Mouse (Mus musculus) G1E (cell line): ENCODE data around the gene Vps50.
A peak's percentile ranks its signal among the peaks of the same experiment; 100 is the strongest.

Experiments
- CTCF ChIP-seq: IDR thresholded peaks from 2 replicates; pipeline ENCODE4 v1.5.1; 2012; ENCODE audit warnings: low read depth, low read length, inconsistent platforms, mixed read lengths
- GATA1 ChIP-seq: IDR thresholded peaks from 2 replicates; pipeline ENCODE4 v1.6.1; 2012; ENCODE audit warnings: borderline replicate concordance, low read length, inconsistent platforms, mixed read lengths
- GATA2 ChIP-seq: IDR thresholded peaks from 2 replicates; pipeline ENCODE4 v1.6.1; 2012; ENCODE audit warnings: low read depth, low read length, inconsistent platforms, borderline replicate concordance
- POLR2AphosphoS5 ChIP-seq: IDR thresholded peaks from 2 replicates; pipeline ENCODE4 v1.6.1; 2012; ENCODE audit warnings: low read depth, low read length, inconsistent platforms; ENCODE audit not compliant: insufficient replicate concordance
- TAL1 ChIP-seq: conservative IDR thresholded peaks from 2 replicates; pipeline ENCODE4 v1.6.1; 2012; ENCODE audit warnings: low read depth, low read length, inconsistent platforms, mixed read lengths

DNA sequence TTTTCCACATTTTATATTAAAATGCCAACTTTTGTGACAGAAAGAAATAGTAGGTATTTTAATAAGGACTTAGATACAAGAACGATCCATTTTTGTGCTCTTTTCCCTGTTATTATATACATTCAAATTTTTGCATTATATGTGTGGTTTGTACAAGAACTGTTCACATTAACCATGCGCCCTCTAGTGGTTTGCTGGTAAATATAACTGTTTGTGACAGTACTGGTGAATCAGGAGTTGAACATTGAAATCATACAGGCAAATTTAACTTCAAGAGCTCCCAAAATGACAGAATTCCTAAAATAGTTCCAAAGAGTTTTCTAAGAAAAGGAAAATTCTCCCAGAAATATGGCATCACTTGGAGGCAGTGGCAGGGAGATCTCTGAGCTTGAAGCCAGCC is 2.0 kb upstream of the Vps50 start:
- peak; percentile 25; the same call in 1 of the 2 replicates for TF ChIP-seq CTCF
- TF ChIP-seq TAL1 = no peak
- no peak for TF ChIP-seq POLR2AphosphoS5
- TF ChIP-seq GATA1 = no peak
- no peak for TF ChIP-seq GATA2
